Mouse (Mus musculus): ENCODE results near the gene Slc25a15. TPM values are rescaled to one million over a fixed set of nuclear protein-coding genes. Genes with fewer than 3 reads are reported as not detected.

The Slc25a15 gene
- 9.5 and 11.2 TPM in 2 replicates for polyA plus RNA-seq (2015; fragmentation: Nextera tagmentation; extraction: Ambion mirVana)

DNA sequence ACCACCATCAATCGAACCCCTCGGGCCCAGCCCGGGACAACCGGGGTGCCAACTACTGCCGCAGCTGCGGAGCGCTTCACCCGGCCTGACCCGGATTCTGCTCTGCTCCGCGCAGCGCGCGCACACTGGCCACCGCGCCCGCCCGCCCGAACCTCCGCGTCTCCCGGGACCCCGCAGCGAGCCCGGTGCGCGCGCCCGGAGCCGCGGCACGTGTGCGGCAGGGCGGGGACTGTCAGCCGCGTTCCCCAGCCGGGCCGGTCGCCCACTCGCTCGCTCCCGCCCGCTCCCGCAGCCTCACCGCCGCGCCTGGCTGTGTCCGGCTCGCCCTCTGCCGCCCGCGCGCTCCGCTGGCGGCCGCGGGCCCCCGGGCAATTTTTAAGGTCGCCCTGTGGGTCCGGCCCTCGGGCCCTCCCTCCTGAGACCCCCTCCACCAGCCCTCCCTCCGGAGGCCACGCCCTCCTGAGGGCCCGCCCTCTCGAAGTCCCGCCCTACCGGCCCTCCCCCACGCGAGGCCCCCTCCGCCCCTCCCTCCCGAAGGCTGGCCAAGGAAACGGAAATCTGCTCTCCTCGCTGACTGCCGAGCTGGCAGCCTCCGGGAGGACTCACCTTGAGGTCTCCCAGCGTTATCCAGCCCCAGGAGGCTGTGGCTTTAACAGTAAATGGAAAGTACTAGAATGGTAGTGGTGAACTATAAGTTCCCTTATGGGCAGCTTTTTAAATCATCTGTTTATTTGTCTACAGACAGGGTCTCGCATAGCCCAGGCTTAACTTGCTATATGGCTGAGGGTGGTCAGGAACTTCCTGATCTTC, at the start of gene Slc25a15:
TSS of gene Slc25a15 (minus strand) at position 456 of the 810 bp plus-strand sequence.

GRCm38 (mm10) chr8:22411282-22411702, 12.9 kb upstream of the Slc25a15 start, which contains the start of gene Mrps31:
Gene Mrps31, plus strand, starts transcription at chr8:22411361.

Other genes starting within 250 kb of the Slc25a15 start
- gene Nek3, start 232.2 kb downstream of the Slc25a15 start, polyA plus RNA-seq (2015; fragmentation: Nextera tagmentation; extraction: Ambion mirVana): 6.7 and 7.1 TPM in 2 replicates
- gene Ckap2, start 212.8 kb downstream of the Slc25a15 start, polyA plus RNA-seq (2015; fragmentation: Nextera tagmentation; extraction: Ambion mirVana): 20.2 and 21.0 TPM in 2 replicates
- gene Vps36, start 205.8 kb downstream of the Slc25a15 start, polyA plus RNA-seq (2015; fragmentation: Nextera tagmentation; extraction: Ambion mirVana): 21.7 and 26.4 TPM in 2 replicates
- gene Thsd1, start 171.3 kb downstream of the Slc25a15 start, polyA plus RNA-seq (2015; fragmentation: Nextera tagmentation; extraction: Ambion mirVana): 3.7 and 4.8 TPM in 2 replicates
- not detected in 2 replicates for gene Tpte, start 115.2 kb downstream of the Slc25a15 start, polyA plus RNA-seq (2015; fragmentation: Nextera tagmentation; extraction: Ambion mirVana)
- 51.7 and 67.3 TPM in 2 replicates for gene Mrps31, start 12.8 kb upstream of the Slc25a15 start, polyA plus RNA-seq (2015; fragmentation: Nextera tagmentation; extraction: Ambion mirVana)

Data from adrenal gland, postnatal 0 days (tissue).